Mouse (Mus musculus): Measurements from ENCODE around the gene Crebbp. TPM values are rescaled to one million over a fixed set of nuclear protein-coding genes. Genes with fewer than 3 reads are reported as not detected.
"Not testable (repeated sequence)": the region's sequence is repeated elsewhere in the genome, so short reads cannot be mapped to it uniquely, and the experiment has no call there.

Crebbp gene
- total RNA-seq (2021) (10 to 100 TPM; 39.7 to 72.3 TPM), polyA plus RNA-seq (2012; rRNA removed) (22.9 and 38.1 TPM in 2 replicates)
- long read RNA-seq, partial matches to known transcripts, result 1 of 3 reads
- long read RNA-seq, other reads (novel, unspliced or antisense), result 2 of 3 reads

- peak; percentile 92 for DNase-seq
Observed at GRCm38 (mm10) chr16:4213799-4214551, at the start of gene Crebbp. Gene Crebbp, minus strand, starts transcription at chr16:4213997.

GRCm38 (mm10) chr16:4263486-4263885, 49.7 kb upstream of the Crebbp start:
- DNase-seq, result no peak

- no peak for DNase-seq
Observed at GRCm38 (mm10) chr16:4257546-4257945, 43.7 kb upstream of the Crebbp start.

GRCm38 (mm10) chr16:4248791-4249190, 35.0 kb upstream of the Crebbp start:
- no peak for DNase-seq

- not testable (repeated sequence) for DNase-seq
Observed at GRCm38 (mm10) chr16:4245241-4245640, 31.4 kb upstream of the Crebbp start.

- no peak for DNase-seq
Observed at GRCm38 (mm10) chr16:4236131-4236530, 22.3 kb upstream of the Crebbp start.

- DNase-seq, result no peak
Observed at GRCm38 (mm10) chr16:4235587-4235986, 21.8 kb upstream of the Crebbp start.

- no peak for DNase-seq
Observed at GRCm38 (mm10) chr16:4225841-4226240, 12.0 kb upstream of the Crebbp start.

- DNase-seq, result no peak
Observed at GRCm38 (mm10) chr16:4214631-4215240, 939 bp upstream of the Crebbp start.

GRCm38 (mm10) chr16:4212963-4213798, 616 bp downstream of the Crebbp start:
- DNase-seq, result peak; percentile 81

- no peak for DNase-seq
Observed at GRCm38 (mm10) chr16:4212167-4212962, 1.4 kb downstream of the Crebbp start.

- no peak for DNase-seq
Observed at GRCm38 (mm10) chr16:4210290-4210689, 3.5 kb downstream of the Crebbp start.

- no peak for DNase-seq
Observed at GRCm38 (mm10) chr16:4203592-4203991, 10.2 kb downstream of the Crebbp start.

GRCm38 (mm10) chr16:4199995-4200394, 13.8 kb downstream of the Crebbp start:
- DNase-seq, result peak; percentile 35

GRCm38 (mm10) chr16:4199566-4199965, 14.2 kb downstream of the Crebbp start:
- peak; percentile 55 for DNase-seq

GRCm38 (mm10) chr16:4198004-4198403, 15.8 kb downstream of the Crebbp start:
- no peak for DNase-seq

GRCm38 (mm10) chr16:4190166-4190565, 23.6 kb downstream of the Crebbp start:
- no peak for DNase-seq

GRCm38 (mm10) chr16:4175134-4175533, 38.7 kb downstream of the Crebbp start:
- DNase-seq, result no peak

- DNase-seq, result no peak
Observed at GRCm38 (mm10) chr16:4169530-4169929, 44.3 kb downstream of the Crebbp start.

- no peak for DNase-seq
Observed at GRCm38 (mm10) chr16:4168476-4168875, 45.3 kb downstream of the Crebbp start.

GRCm38 (mm10) chr16:4160898-4161247, 52.9 kb downstream of the Crebbp start:
- DNase-seq, result no peak

All from adrenal gland, adult 2 months (tissue).